ENCODE assay signal across 24 mouse cellular contexts in the genomic region with DNA sequence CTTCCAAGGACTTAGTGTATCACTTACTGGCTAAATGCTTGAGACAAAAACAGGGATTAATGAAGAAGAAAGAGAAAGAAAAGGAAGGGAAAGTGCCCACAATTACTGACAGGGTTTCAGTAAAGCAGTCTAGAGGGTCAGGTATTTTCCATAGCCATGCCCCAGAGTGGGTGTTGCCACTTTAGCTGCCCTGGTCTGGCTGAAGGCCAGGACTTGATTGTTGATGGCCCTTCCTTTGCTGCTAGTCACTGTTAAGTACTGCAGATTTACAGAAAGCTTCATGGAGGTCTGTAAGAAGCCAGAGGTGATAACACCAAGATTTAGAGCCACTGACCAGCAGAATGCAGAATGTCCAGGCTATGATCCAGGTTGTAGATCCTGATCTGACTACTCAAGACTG. TPM values are rescaled to one million over a fixed set of nuclear protein-coding genes. Genes with fewer than 3 reads are reported as not detected.
DNase-seq lines count a peak whose midpoint lies in the region; ATAC-seq and TF ChIP-seq lines count a peak whose summit lies in the region.
"Had no signal": no experiment of that assay in that cellular context is flagged by ENCODE, and none has a peak within 500 bp of the region (broad histone marks: within the 10 kb centered on the region; RNA-seq: fewer than 3 reads in every experiment).

No protein-coding gene starts in this region.

- no peak overlapping the region for H3K27ac ChIP-seq in lung, postnatal 0 days (ENCODE audit: low read length)
- H3K27ac ChIP-seq: embryonic facial prominence, embryonic 13.5 days; forebrain, embryonic 10.5 days; heart, embryonic 15.5 days; intestine, embryonic 15.5 days; liver, embryonic 14.5 days; lung, embryonic 15.5 days; midbrain, embryonic 12.5 days had no signal

- DNase-seq in kidney, postnatal 10 days: peak; percentile 37
- DNase-seq in kidney, adult 9 months: no peak
- DNase-seq in kidney, postnatal 4 days: peak; percentile 18 to 31
- DNase-seq in lung, postnatal 0 days (ENCODE audit: low spot score): peak; percentile 37
- DNase-seq in lung, postnatal 4 days: peak; percentile 46 to 67
- DNase-seq in natural killer cell, adult 2 months (ENCODE audit: low spot score in 2 of 2): no peak
- DNase-seq: adrenal gland, postnatal 25 days; B cell, adult 2 months; cerebellum, adult 18-20 months; cerebellum, postnatal 10 days; layer of hippocampus, adult 9-11 months; liver; thymus, adult 2 months; thymus, postnatal 36 days had no signal

- H3K9ac ChIP-seq in lung, postnatal 0 days (replicated peaks; ENCODE audit: low read depth): no peak overlapping the region
- H3K9ac ChIP-seq: embryonic facial prominence, embryonic 13.5 days; heart, embryonic 15.5 days; intestine, embryonic 15.5 days; liver, embryonic 14.5 days; lung, embryonic 15.5 days; midbrain, embryonic 12.5 days had no signal

- no peaks in the 10 kb centered on the region for H3K27me3 ChIP-seq in lung, postnatal 0 days (replicated peaks; ENCODE audit: insufficient read depth, low read length)
- H3K27me3 ChIP-seq: embryonic facial prominence, embryonic 13.5 days; heart, embryonic 15.5 days; intestine, embryonic 15.5 days; lung, embryonic 15.5 days; midbrain, embryonic 12.5 days had no signal

- no peaks in the 10 kb centered on the region for H3K9me3 ChIP-seq in lung, postnatal 0 days (ENCODE audit: low read length)
- H3K9me3 ChIP-seq: embryonic facial prominence, embryonic 13.5 days; heart, embryonic 15.5 days; intestine, embryonic 15.5 days; lung, embryonic 15.5 days; midbrain, embryonic 12.5 days had no signal

- no peak overlapping the region for H3K4me2 ChIP-seq in lung, postnatal 0 days (replicated peaks; ENCODE audit: low read depth, low read length)
- H3K4me2 ChIP-seq: embryonic facial prominence, embryonic 13.5 days; heart, embryonic 15.5 days; intestine, embryonic 15.5 days; lung, embryonic 15.5 days; midbrain, embryonic 12.5 days had no signal

- H3K4me1 ChIP-seq in lung, postnatal 0 days (ENCODE audit: insufficient read depth, low read depth, low read length): no peaks in the 10 kb centered on the region
- H3K4me1 ChIP-seq: embryonic facial prominence, embryonic 13.5 days; forebrain, embryonic 10.5 days; intestine, embryonic 15.5 days; midbrain, embryonic 12.5 days had no signal

- ATAC-seq in lung, postnatal 0 days: peak; percentile 62; the same call in 1 of the 2 replicates
- ATAC-seq: forebrain, embryonic 16.5 days; hindbrain, embryonic 16.5 days; intestine, embryonic 15.5 days had no signal

- 0 out of 2 replicates have a peak, but pooled peaks have one; percentile 37 for TF ChIP-seq EP300 in lung, postnatal 0 days (IDR thresholded peaks at IDR 0.05)

- no peaks in the 10 kb centered on the region for H3K36me3 ChIP-seq in lung, postnatal 0 days (ENCODE audit: insufficient read depth, low read length)
- H3K36me3 ChIP-seq: embryonic facial prominence, embryonic 13.5 days; forebrain, embryonic 10.5 days; heart, embryonic 15.5 days; intestine, embryonic 15.5 days; lung, embryonic 15.5 days; midbrain, embryonic 12.5 days had no signal

- TF ChIP-seq CTCF in lung, postnatal 0 days (IDR thresholded peaks at IDR 0.05): no peak

- H3K4me3 ChIP-seq in lung, postnatal 0 days (ENCODE audit: low read depth, low read length): no peak overlapping the region
- H3K4me3 ChIP-seq: embryonic facial prominence, embryonic 13.5 days; forebrain, embryonic 10.5 days; heart, embryonic 15.5 days; intestine, embryonic 15.5 days; lung, embryonic 15.5 days; midbrain, embryonic 12.5 days; myocyte had no signal

RNA-seq across cellular contexts. Expression of gene Tek, which starts 6.4 kb away (rescaled TPM):
- polyA plus RNA-seq in lung, postnatal 0 days (2015; fragmentation: Nextera tagmentation; extraction: Ambion mirVana): 71.8 and 75.8 TPM in 2 replicates

Comparison
In these comparisons a context has a peak if more than half of its experiments do, and no peak if none do; other contexts are left out.
1. DNase-seq: peak in kidney, postnatal 10 days (single experiment), kidney, postnatal 4 days (2 of 2), lung, postnatal 0 days (single experiment) and lung, postnatal 4 days (2 of 2); none in kidney, adult 9 months (single experiment) and natural killer cell, adult 2 months (0 of 2).